21 mouse cellular contexts compared by ENCODE assay signal in the genomic region with DNA sequence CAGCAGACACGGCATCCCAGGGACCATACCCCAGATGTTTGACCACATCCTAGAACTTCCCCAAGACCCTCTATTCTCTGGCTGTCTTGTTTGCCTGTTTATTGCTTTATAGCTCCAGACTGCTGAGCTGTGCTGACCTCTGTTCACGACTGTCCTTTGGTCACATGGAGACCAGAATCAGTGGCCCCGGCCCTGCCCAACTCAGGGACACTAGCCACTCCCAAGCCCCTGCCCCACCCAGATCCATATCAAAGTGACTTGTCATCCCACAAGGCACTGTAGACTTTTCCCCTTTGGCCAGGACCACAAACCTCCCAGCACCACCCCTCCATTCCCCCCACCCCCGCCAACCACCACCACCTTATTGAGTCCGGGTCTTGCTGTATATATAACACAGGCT.
"Had no signal": no experiment of that assay in that cellular context is flagged by ENCODE, and none has a peak within 500 bp of the region (broad histone marks: within the 10 kb centered on the region; RNA-seq: fewer than 3 reads in every experiment).

No protein-coding gene starts in this region.

- H3K9ac ChIP-seq: limb, embryonic 12.5 days; liver, embryonic 12.5 days; liver, embryonic 15.5 days; lung, embryonic 15.5 days; midbrain, embryonic 13.5 days; neural tube, embryonic 13.5 days had no signal

- H3K27ac ChIP-seq: limb, embryonic 12.5 days; liver, embryonic 12.5 days; liver, embryonic 15.5 days; lung, embryonic 15.5 days; midbrain, embryonic 10.5 days; midbrain, embryonic 13.5 days; neural tube, embryonic 13.5 days had no signal

- H3K4me3 ChIP-seq: limb, embryonic 12.5 days; liver, embryonic 12.5 days; liver, embryonic 15.5 days; lung, embryonic 15.5 days; midbrain, embryonic 10.5 days; midbrain, embryonic 13.5 days; myocyte; neural tube, embryonic 13.5 days had no signal

- ATAC-seq: liver, embryonic 12.5 days; midbrain, embryonic 13.5 days; midbrain, embryonic 16.5 days had no signal

- H3K4me2 ChIP-seq: limb, embryonic 12.5 days; liver, embryonic 12.5 days; liver, embryonic 15.5 days; lung, embryonic 15.5 days; midbrain, embryonic 13.5 days; neural tube, embryonic 13.5 days had no signal

- H3K9me3 ChIP-seq: limb, embryonic 12.5 days; liver, embryonic 12.5 days; liver, embryonic 15.5 days; lung, embryonic 15.5 days; megakaryocyte, embryonic 14.5 days; midbrain, embryonic 10.5 days; midbrain, embryonic 13.5 days; neural tube, embryonic 13.5 days had no signal

- H3K27me3 ChIP-seq: limb, embryonic 12.5 days; liver, embryonic 12.5 days; liver, embryonic 15.5 days; lung, embryonic 15.5 days; megakaryocyte, embryonic 14.5 days; midbrain, embryonic 13.5 days; neural tube, embryonic 13.5 days had no signal

- DNase-seq: kidney, adult 2 months; kidney, postnatal 14 days; kidney, postnatal 4 days; liver; lung, adult 18-20 months; lung, postnatal 10 days; lung, postnatal 36 days; retina, postnatal 1 day; right cerebral cortex, postnatal 25 days; thymus, adult 18-20 months; thymus, postnatal 36 days had no signal
